Mouse (Mus musculus): ENCODE data around the gene Cdc34. TPM values are rescaled to one million over a fixed set of nuclear protein-coding genes. Genes with fewer than 3 reads are reported as not detected.

Gene Cdc34
- total and polyA plus RNA-seq, 2 experiments from 2014 or later = 120 to 183 TPM

DNA sequence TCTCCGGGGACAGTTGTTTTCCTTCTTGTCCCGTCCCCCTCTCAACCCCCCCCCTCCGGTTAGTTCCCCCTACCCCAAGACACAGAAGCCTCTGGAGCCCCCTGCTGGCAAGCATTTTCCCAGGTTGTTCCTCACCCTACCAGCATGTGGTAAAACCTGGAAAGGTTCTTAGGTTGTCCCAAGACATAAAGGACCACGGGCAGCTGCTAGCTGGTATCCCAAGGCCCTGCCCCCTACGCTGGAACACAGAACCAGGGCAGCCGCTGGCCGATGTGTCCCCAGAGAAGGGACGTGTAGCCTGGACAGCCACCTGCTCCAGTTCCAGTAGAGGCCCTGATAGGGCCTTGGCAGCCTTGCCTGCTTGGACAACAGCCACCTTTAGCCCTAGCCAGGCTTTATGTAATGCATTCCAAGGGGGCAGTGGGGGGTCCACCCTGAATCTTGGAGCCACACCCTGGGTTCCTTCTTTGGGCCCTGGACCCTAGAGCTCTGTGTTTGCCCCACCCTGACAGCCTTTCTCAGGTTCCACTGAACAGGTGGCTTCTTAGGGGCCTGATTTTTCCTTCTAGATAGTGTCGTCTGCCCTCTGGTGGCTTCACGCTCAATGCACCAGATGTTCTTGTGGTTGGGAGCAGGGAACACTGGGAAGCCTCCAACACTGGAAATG lies 1.1 kb downstream of the Cdc34 start:
- DNase-seq (ENCODE audit: low spot score) = peak; percentile 76
- Histone ChIP-seq H3K27ac (ENCODE audit: low read depth) (peak overlapping the region; percentile 96), H3K4me3 (ENCODE audit: low read depth, low read length) (peak overlapping the region; percentile 90), H3K9me3 (replicated peaks; ENCODE audit: control insufficient read depth, low read length) (no peaks in the 10 kb centered on the region), H3K4me2 (ENCODE audit: low read depth, low read length) (peak overlapping the region; percentile 88), H3K4me1 (ENCODE audit: control insufficient read depth, insufficient read depth) (peaks cover 30% of the 10 kb centered on the region), H3K9ac (replicated peaks; ENCODE audit: low read depth, low read length) (peak overlapping the region; percentile 94), H3K36me3 (replicated peaks; ENCODE audit: control insufficient read depth, insufficient read depth, low read length) (peaks cover 36% of the 10 kb centered on the region), H3K27me3 (ENCODE audit: control insufficient read depth, insufficient read depth, low read length) (no peaks in the 10 kb centered on the region)
- under 1% methylated on average over 10 of the region's 10 CpGs for WGBS
- peak; percentile 4 for ATAC-seq (ENCODE audit: insufficient read depth, low read depth)
- TF ChIP-seq CTCF (IDR thresholded peaks at IDR 0.05; ENCODE audit: low read depth) (peak; percentile 62), EP300 (IDR thresholded peaks at IDR 0.05; ENCODE audit: low read depth) (no peak)

DNA sequence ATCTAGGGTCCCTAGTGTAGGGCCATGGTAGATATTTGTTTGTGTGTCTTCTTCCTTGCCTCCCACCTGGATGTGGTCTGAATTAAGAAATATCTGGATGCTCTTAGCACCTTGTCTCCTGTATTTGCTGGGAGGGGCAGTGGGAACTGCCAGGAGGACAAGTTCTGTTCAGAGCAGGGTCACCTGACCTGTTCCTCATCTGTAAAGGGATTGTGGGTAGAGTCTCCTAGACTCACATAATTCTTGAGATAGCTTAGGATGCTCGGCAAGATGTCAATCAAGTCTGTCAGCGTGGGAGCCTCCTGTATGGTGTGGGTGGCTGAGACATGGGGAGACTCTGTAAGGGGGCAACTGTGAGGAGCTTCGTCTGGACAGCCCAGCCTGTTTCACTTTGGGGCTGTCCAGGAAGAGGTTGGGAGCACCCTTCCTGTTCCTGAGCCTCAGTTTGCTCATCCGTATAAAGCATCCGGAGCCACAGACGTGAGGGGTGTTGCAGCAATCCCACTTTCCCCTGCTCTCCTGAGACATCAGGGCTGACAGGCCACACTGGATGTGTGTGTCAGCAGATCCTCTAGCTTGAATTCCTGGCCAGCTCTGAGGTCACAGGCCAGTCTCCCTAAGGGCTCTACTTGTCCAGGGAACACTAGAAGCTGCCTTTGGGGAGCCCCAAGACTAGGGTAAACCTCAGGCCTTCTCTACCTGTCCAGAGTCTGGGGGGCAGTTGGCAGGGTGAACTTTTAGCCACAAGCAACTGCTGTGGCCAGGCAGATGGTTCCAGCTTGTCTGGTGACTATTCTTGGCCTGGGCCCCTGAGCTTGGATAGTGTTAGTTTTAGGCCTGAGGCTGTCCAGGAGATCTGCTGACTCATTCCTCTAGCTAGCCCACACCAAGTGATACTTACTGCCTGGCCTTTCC lies 2.0 kb downstream of the Cdc34 start:
- Histone ChIP-seq H3K9me3 (replicated peaks; ENCODE audit: control insufficient read depth, low read length) (no peaks in the 10 kb centered on the region), H3K9ac (replicated peaks; ENCODE audit: low read depth, low read length) (peak overlapping the region; percentile 94), H3K36me3 (replicated peaks; ENCODE audit: control insufficient read depth, insufficient read depth, low read length) (peaks cover 46% of the 10 kb centered on the region), H3K4me3 (ENCODE audit: low read depth, low read length) (peak overlapping the region; percentile 90), H3K27me3 (ENCODE audit: control insufficient read depth, insufficient read depth, low read length) (no peaks in the 10 kb centered on the region), H3K4me2 (ENCODE audit: low read depth, low read length) (peak overlapping the region; percentile 88), H3K27ac (ENCODE audit: low read depth) (peak overlapping the region; percentile 96), H3K4me1 (ENCODE audit: control insufficient read depth, insufficient read depth) (peaks cover 30% of the 10 kb centered on the region)
- ATAC-seq (ENCODE audit: insufficient read depth, low read depth) (no peak), DNase-seq (ENCODE audit: low spot score) (no peak)
- WGBS = 58% methylated on average over 6 of the region's 6 CpGs
- TF ChIP-seq EP300 (IDR thresholded peaks at IDR 0.05; ENCODE audit: low read depth) = no peak
- no peak for TF ChIP-seq CTCF (IDR thresholded peaks at IDR 0.05; ENCODE audit: low read depth)

DNA sequence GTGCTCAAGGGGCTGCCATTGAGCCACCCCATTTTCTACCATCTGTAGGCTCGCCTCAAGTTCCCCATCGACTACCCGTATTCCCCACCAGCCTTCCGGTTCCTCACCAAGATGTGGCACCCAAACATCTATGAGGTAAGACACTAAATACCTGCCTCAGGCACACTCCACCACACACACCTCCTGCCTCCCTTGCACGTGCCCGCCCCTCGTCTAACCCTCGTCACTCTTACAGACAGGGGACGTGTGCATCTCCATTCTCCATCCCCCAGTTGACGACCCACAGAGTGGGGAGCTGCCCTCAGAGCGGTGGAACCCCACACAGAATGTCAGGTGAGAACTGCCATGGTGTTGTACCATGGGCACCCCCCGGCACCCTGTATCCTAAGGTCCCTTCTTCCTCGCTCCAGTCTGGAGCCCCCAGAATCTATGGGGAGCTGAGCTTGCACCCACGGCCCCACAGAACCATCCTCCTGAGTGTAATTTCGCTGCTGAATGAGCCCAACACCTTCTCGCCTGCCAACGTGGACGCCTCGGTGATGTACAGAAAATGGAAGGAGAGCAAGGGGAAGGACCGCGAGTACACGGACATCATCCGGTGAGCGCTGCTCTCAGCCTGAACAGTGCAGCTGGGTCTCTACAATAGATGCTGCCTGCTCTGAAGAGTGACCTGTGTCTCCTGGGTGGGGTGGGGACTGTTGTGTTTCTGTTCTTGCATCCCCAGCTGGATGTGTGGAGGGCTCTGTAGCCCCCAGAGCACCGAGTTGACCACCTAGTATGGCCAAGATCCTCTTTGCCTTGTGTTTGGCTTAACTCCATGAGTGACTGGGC lies 3.0 kb downstream of the Cdc34 start:
- peaks cover 30% of the 10 kb centered on the region for H3K4me1 ChIP-seq (ENCODE audit: control insufficient read depth, insufficient read depth)
- H3K27ac ChIP-seq (ENCODE audit: low read depth) = peak overlapping the region; percentile 96
- 91% methylated on average over 25 of the region's 25 CpGs for WGBS
- DNase-seq (ENCODE audit: low spot score) = no peak
- no peaks in the 10 kb centered on the region for H3K27me3 ChIP-seq (ENCODE audit: control insufficient read depth, insufficient read depth, low read length)
- H3K9me3 ChIP-seq (replicated peaks; ENCODE audit: control insufficient read depth, low read length) = no peaks in the 10 kb centered on the region
- no peak overlapping the region for H3K4me2 ChIP-seq (ENCODE audit: low read depth, low read length)
- H3K4me3 ChIP-seq (ENCODE audit: low read depth, low read length) = no peak overlapping the region
- H3K9ac ChIP-seq (replicated peaks; ENCODE audit: low read depth, low read length) = no peak overlapping the region
- H3K36me3 ChIP-seq (replicated peaks; ENCODE audit: control insufficient read depth, insufficient read depth, low read length) = peaks cover 50% of the 10 kb centered on the region
- no peak for ATAC-seq (ENCODE audit: insufficient read depth, low read depth)
- TF ChIP-seq EP300 (IDR thresholded peaks at IDR 0.05; ENCODE audit: low read depth) = no peak
- TF ChIP-seq CTCF (IDR thresholded peaks at IDR 0.05; ENCODE audit: low read depth) = no peak

DNA sequence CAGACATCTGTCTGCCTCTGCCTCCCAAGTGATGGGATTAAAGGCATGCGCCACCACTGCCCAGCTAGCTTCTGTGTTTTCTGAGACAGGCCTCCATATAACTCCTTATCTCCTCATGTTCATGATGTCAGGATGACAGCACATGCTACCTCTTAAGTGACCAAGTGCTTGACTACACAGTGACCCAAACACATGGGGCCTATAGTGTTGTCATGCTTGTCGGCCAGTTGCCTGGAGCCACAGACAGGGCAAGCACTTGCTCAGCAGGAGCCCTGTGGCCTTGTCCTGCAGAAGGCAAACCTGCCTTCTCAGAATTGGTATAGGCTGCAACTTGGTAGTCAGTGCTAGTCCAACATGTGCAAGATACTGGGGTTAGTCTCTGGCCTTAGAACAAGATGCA lies 4.2 kb downstream of the Cdc34 start:
- no peaks in the 10 kb centered on the region for H3K9me3 ChIP-seq (replicated peaks; ENCODE audit: control insufficient read depth, low read length)
- H3K4me1 ChIP-seq (ENCODE audit: control insufficient read depth, insufficient read depth) = peaks cover 30% of the 10 kb centered on the region
- DNase-seq (ENCODE audit: low spot score) (no peak), ATAC-seq (ENCODE audit: insufficient read depth, low read depth) (no peak)
- H3K27ac ChIP-seq (ENCODE audit: low read depth) = peak overlapping the region; percentile 91
- H3K36me3 ChIP-seq (replicated peaks; ENCODE audit: control insufficient read depth, insufficient read depth, low read length) = peaks cover 50% of the 10 kb centered on the region
- no peak overlapping the region for H3K4me2 ChIP-seq (ENCODE audit: low read depth, low read length)
- H3K27me3 ChIP-seq (ENCODE audit: control insufficient read depth, insufficient read depth, low read length) = no peaks in the 10 kb centered on the region
- TF ChIP-seq EP300 (IDR thresholded peaks at IDR 0.05; ENCODE audit: low read depth) (no peak), CTCF (IDR thresholded peaks at IDR 0.05; ENCODE audit: low read depth) (no peak)
- H3K4me3 ChIP-seq (ENCODE audit: low read depth, low read length) = no peak overlapping the region
- no peak overlapping the region for H3K9ac ChIP-seq (replicated peaks; ENCODE audit: low read depth, low read length)
- WGBS = 47% methylated on average over 2 of the region's 2 CpGs

DNA sequence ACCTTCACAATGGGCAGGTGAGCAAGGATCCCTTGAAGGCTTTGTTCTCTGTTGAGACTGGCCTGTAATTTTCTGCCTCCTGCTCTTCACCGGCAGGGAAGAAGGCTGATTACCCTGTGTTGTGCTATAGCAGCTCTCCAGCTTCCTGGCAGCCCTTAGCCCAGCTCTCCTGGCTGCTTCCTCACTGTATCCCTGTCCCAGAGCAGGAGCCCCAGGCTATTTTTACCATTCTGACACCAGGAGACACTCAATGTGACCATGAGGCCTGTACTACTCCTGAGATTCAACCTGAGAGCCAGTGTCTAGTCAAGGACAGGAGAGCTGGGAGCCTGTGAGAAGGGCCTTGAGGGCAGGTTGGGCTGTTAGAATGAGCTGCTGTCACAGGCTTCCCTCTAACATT lies 4.7 kb downstream of the Cdc34 start:
- peak; percentile 9; the same call in 1 of the 2 replicates for ATAC-seq (ENCODE audit: insufficient read depth, low read depth)
- Histone ChIP-seq H3K4me3 (ENCODE audit: low read depth, low read length) (no peak overlapping the region), H3K9ac (replicated peaks; ENCODE audit: low read depth, low read length) (no peak overlapping the region), H3K4me1 (ENCODE audit: control insufficient read depth, insufficient read depth) (peaks cover 30% of the 10 kb centered on the region), H3K36me3 (replicated peaks; ENCODE audit: control insufficient read depth, insufficient read depth, low read length) (peaks cover 50% of the 10 kb centered on the region), H3K27ac (ENCODE audit: low read depth) (peak overlapping the region; percentile 91), H3K9me3 (replicated peaks; ENCODE audit: control insufficient read depth, low read length) (no peaks in the 10 kb centered on the region), H3K4me2 (ENCODE audit: low read depth, low read length) (no peak overlapping the region), H3K27me3 (ENCODE audit: control insufficient read depth, insufficient read depth, low read length) (no peaks in the 10 kb centered on the region)
- peak; percentile 74 for DNase-seq (ENCODE audit: low spot score)
- TF ChIP-seq CTCF (IDR thresholded peaks at IDR 0.05; ENCODE audit: low read depth) (no peak), EP300 (IDR thresholded peaks at IDR 0.05; ENCODE audit: low read depth) (0 out of 2 replicates have a peak, but pooled peaks have one; percentile 31)
- WGBS = 33% methylated on average over 1 of the region's 1 CpGs
